Mouse (Mus musculus) bone marrow macrophage, adult 2 months (primary cell): ENCODE data around the gene Tmem200a.

Experiments used
- CTCF ChIP-seq: IDR thresholded peaks from 2 replicates; pipeline ENCODE4 v1.5.1; 2012; ENCODE audit warnings: low read depth, mild to moderate bottlenecking, low read length, moderate library complexity
- POLR2A ChIP-seq: IDR thresholded peaks from 2 replicates; pipeline ENCODE4 v1.6.1; 2012; ENCODE audit warnings: mild to moderate bottlenecking, low read depth, low read length, borderline replicate concordance

GRCm38 (mm10) chr10:26079678-26080077 lies 826 bp upstream of the Tmem200a start:
- TF ChIP-seq POLR2A (no peak), CTCF (no peak)
